Mouse (Mus musculus) liver (tissue): Measurements from ENCODE around the gene Bex3.

ENCODE experiments used
- DNase-seq: peaks from one replicate; pipeline ENCODE4 v3.0.0-alpha.2; 2020; ENCODE audit warnings: mixed read lengths

Gene Bex3

DNA sequence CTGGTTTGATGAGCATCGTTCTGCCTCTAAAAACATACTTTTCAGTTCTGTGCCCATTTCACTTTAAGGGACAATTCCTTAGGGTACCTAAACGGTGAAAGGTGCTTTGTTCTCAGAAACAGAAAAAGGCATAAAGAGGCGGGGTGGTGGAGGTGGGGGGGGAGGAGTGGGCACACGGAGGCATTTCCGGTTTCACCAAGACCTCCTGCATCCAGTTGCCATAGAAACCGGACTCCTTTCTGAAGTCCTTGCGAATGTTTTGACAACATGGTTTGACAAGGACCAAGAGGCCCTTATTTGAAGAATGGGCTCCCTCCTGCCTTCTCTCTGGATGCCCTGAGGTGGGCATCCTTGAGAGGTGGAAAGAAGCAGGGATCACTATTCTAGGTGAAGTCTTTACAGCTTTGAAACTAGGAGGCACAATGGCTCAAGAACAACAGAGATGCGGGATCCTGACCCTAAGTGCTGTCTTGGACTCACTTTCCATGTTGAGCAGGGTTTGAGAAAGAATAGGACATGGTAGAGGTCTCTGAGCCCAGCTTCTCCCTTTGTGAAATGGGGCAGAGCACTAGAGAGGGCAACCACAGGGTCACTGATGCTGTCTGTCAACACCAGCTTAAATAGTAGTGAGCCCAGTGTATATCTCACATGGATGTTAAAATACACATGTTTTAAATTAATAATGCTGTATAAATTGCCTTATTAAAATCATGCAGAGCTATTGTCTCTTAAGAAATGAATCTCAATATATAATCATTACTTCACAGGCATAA lies 43.9 kb downstream of the Bex3 start:
- DNase-seq: no peak

- no peak for DNase-seq
Measured at GRCm38 (mm10) chrX:136319953-136320352, 49.9 kb downstream of the Bex3 start.
